Mouse (Mus musculus): ENCODE data around the gene Klhl3.

- TF ChIP-seq CTCF (IDR thresholded peaks at IDR 0.05; ENCODE audit: low read depth), result peak; percentile 69
- TF ChIP-seq EP300 (IDR thresholded peaks at IDR 0.05; ENCODE audit: low read depth), result no peak
Observed at GRCm38 (mm10) chr13:58149033-58149558, 35.7 kb upstream of the Klhl3 start.

All from heart, postnatal 0 days (tissue).